Mouse (Mus musculus): ENCODE results near the gene Sap30.

The Sap30 gene

DNA sequence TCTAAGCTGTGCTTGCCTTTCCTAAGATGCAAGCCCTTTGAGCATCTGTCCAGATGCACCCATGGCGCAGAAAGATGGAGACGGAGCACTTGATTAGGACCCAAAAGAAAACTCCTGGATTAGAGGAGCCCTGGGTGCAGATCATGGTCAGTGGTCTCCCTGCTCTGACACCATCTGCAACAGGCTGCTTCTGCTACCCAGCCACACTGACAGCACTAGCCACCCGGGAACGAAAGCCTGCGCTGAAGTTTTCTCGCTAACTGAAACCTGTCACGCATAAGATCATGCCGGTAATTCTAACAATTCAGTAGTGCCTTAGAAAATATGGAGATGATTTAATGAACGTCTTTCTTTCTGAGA is 51.2 kb downstream of the Sap30 start:
- no peak for DNase-seq (ENCODE audit: low spot score in 2 of 2)

GRCm38 (mm10) chr8:57435768-57436436 is 51.8 kb downstream of the Sap30 start:
- no peak for DNase-seq (ENCODE audit: low spot score in 2 of 2)

- no peak for DNase-seq (ENCODE audit: low spot score in 2 of 2)
Observed at GRCm38 (mm10) chr8:57432802-57433201, 54.9 kb downstream of the Sap30 start.
